Mouse (Mus musculus): Measurements from ENCODE around the gene Dntt. TPM values are rescaled to one million over a fixed set of nuclear protein-coding genes. Genes with fewer than 3 reads are reported as not detected.

Dntt gene
- total and polyA plus RNA-seq, 2 experiments from 2014 or later = 0.32 TPM; not detected in 1

DNA sequence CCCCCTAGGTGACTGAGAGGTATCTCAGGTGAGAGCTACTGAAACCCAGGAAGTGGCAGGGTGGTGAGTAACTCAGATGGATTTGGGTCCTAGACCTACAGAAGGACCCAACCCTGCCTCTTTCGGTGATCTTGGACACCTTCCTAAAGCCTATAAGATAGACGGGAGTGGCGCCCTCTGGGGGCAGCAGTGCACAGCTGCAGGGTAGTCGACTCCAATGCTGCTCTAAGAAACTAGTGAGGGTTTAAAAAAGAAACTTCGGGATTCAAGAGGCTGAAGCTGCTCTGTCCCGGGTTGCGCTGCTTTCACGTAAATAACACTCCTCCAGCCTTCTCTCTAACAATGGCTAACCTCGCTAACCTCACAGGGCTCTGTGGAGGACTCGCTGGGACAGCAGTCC, 24.5 kb downstream of the Dntt start:
- Histone ChIP-seq H3K4me3 (ENCODE audit: low read depth, low read length) (no peak overlapping the region), H3K4me1 (ENCODE audit: insufficient read depth, low read length) (no peaks in the 10 kb centered on the region), H3K4me2 (ENCODE audit: low read depth, low read length, poor library complexity, severe bottlenecking) (no peak overlapping the region), H3K9ac (replicated peaks; ENCODE audit: low read length, poor library complexity, severe bottlenecking) (no peak overlapping the region), H3K36me3 (ENCODE audit: insufficient read depth, low read length) (no peaks in the 10 kb centered on the region), H3K9me3 (ENCODE audit: low read length) (no peaks in the 10 kb centered on the region), H3K27ac (ENCODE audit: low read depth, low read length) (no peak overlapping the region), H3K27me3 (ENCODE audit: insufficient read depth, low read length) (no peaks in the 10 kb centered on the region)
- no peak for DNase-seq (ENCODE audit: low spot score)
- ATAC-seq (ENCODE audit: low FRiP score) = no peak
- TF ChIP-seq CTCF (IDR thresholded peaks at IDR 0.05) = peak; percentile 44
- WGBS = 38% methylated on average over 10 of the region's 10 CpGs

DNA sequence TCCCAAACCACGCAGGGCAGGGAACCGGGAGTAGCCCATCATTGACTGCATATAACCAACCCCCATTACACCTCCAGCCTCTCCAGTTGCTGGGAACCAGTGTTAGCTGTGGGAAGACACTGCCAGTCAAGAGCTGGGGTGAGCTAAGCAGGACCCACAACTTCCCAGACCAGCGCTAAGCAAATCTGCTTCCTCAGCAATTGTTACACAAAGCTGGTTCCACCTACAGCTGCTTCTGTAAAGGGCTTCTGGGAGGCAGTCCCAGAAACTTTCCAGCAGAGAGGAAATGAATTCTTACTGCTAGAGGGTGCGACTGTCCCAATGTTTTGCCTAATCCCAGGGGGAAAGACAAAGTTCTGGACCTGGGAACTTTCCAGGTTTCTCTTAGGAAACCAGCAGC, 25.6 kb downstream of the Dntt start:
- Histone ChIP-seq H3K9ac (replicated peaks; ENCODE audit: low read length, poor library complexity, severe bottlenecking) (no peak overlapping the region), H3K27ac (ENCODE audit: low read depth, low read length) (no peak overlapping the region), H3K36me3 (ENCODE audit: insufficient read depth, low read length) (no peaks in the 10 kb centered on the region), H3K4me1 (ENCODE audit: insufficient read depth, low read length) (no peaks in the 10 kb centered on the region), H3K27me3 (ENCODE audit: insufficient read depth, low read length) (no peaks in the 10 kb centered on the region), H3K4me3 (ENCODE audit: low read depth, low read length) (no peak overlapping the region), H3K4me2 (ENCODE audit: low read depth, low read length, poor library complexity, severe bottlenecking) (no peak overlapping the region), H3K9me3 (ENCODE audit: low read length) (no peaks in the 10 kb centered on the region)
- no peak for DNase-seq (ENCODE audit: low spot score)
- ATAC-seq (ENCODE audit: low FRiP score) = no peak
- TF ChIP-seq CTCF (IDR thresholded peaks at IDR 0.05) = no peak
- WGBS = 58% methylated on average over 4 of the region's 4 CpGs

DNA sequence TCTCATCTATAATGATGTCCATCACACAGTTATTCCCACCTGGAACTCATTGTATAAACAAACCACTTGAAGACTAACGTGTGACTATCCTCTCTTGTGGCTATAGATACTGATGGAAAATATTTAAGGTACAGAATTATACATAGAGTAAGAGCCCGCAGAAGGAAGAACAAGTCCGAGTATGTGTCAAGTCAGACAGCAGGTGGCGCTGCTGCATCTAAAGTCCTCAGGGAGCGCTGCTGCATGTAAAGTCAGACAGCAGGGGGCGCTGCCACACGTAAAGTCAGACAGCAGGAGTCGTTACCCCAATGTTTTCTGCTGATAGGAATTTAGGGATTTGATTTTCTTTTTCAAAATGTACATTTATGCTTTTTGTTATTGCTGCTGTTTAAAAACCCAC, 42.4 kb downstream of the Dntt start:
- DNase-seq (ENCODE audit: low spot score) = peak; percentile 94
- Histone ChIP-seq H3K27me3 (ENCODE audit: insufficient read depth, low read length) (no peaks in the 10 kb centered on the region), H3K4me3 (ENCODE audit: low read depth, low read length) (no peak overlapping the region), H3K9me3 (ENCODE audit: low read length) (no peaks in the 10 kb centered on the region), H3K36me3 (ENCODE audit: insufficient read depth, low read length) (no peaks in the 10 kb centered on the region), H3K4me2 (ENCODE audit: low read depth, low read length, poor library complexity, severe bottlenecking) (no peak overlapping the region), H3K9ac (replicated peaks; ENCODE audit: low read length, poor library complexity, severe bottlenecking) (no peak overlapping the region), H3K4me1 (ENCODE audit: insufficient read depth, low read length) (no peaks in the 10 kb centered on the region), H3K27ac (ENCODE audit: low read depth, low read length) (no peak overlapping the region)
- ATAC-seq (ENCODE audit: low FRiP score) = peak; percentile 49; the same call in 1 of the 2 replicates
- TF ChIP-seq CTCF (IDR thresholded peaks at IDR 0.05) = peak; percentile 100
- WGBS = 6% methylated on average over 8 of the region's 8 CpGs

DNA sequence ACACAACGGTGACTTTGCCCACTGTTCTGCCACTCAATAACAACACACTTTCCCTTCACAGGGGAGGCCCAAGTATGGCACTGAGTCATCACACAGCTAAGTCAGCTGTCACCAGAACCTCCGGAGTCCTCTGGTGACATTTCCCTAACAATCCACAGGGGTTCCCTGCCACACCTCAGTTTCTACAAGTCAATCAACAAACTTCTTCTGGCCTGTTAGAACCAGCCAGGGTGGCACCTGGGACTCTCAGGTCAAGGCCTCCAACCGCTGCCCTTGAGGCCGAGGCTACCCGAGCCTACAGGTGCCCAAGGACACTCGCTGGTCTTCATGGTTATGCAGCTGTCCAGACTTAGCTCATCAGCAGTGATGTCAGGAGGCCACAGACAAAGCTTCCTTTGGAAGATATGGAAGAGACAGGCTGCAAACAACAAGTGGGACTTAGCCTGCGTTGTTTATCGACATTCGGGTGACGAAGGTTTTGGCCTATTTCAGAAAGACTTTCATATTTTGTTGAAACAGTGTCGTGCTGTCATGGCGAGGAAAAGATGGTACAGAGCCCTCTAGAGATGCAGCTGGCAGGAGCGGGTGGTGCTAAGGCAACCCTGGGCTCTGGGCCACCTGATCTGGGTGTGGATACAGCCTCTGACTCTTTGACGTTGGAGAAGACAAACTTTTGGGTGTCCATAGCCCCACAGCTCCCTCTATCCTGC, 44.8 kb downstream of the Dntt start:
- H3K4me2 ChIP-seq (ENCODE audit: low read depth, low read length, poor library complexity, severe bottlenecking) = no peak overlapping the region
- ATAC-seq (ENCODE audit: low FRiP score) (no peak), DNase-seq (ENCODE audit: low spot score) (no peak)
- H3K27me3 ChIP-seq (ENCODE audit: insufficient read depth, low read length) = no peaks in the 10 kb centered on the region
- no peaks in the 10 kb centered on the region for H3K4me1 ChIP-seq (ENCODE audit: insufficient read depth, low read length)
- H3K27ac ChIP-seq (ENCODE audit: low read depth, low read length) = no peak overlapping the region
- H3K9me3 ChIP-seq (ENCODE audit: low read length) = no peaks in the 10 kb centered on the region
- WGBS = 88% methylated on average over 14 of the region's 14 CpGs
- no peaks in the 10 kb centered on the region for H3K36me3 ChIP-seq (ENCODE audit: insufficient read depth, low read length)
- no peak for TF ChIP-seq CTCF (IDR thresholded peaks at IDR 0.05)
- H3K4me3 ChIP-seq (ENCODE audit: low read depth, low read length) = no peak overlapping the region
- H3K9ac ChIP-seq (replicated peaks; ENCODE audit: low read length, poor library complexity, severe bottlenecking) = no peak overlapping the region

DNA sequence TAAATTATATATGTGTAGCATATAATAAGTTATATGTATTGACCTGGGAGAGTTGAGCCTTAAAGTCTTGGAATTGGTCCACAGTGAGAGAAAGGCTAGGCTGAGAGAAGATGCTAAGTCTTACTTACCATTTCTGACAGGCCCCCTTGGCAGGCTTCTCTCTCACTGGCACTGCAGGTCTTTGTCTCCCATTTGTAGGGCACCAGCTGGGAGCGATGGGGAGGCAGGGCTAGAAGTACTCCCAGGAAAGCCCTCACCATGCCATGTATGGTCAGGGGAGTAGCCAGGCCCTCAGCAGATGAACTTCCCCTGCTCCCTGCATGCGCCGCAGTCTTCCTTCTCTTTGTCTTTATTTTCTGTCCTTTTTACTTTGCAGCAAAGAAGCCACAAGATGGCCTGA, 47.8 kb downstream of the Dntt start, which contains the start of gene Opalin:
Opalin (minus strand) TSS at position 208 of the 400 bp plus-strand sequence.
- WGBS = 63% methylated on average over 3 of the region's 3 CpGs
- H3K4me3 ChIP-seq (ENCODE audit: low read depth, low read length) = no peak within 1 kb of the TSS
- H3K4me2 ChIP-seq (ENCODE audit: low read depth, low read length, poor library complexity, severe bottlenecking) = no peak within 1 kb of the TSS
- no peaks in the 10 kb centered on the region for H3K27me3 ChIP-seq (ENCODE audit: insufficient read depth, low read length)
- no peak within 1 kb of the TSS for H3K9ac ChIP-seq (replicated peaks; ENCODE audit: low read length, poor library complexity, severe bottlenecking)
- no peaks in the 10 kb centered on the region for H3K36me3 ChIP-seq (ENCODE audit: insufficient read depth, low read length)
- DNase-seq (ENCODE audit: low spot score) (no peak), ATAC-seq (ENCODE audit: low FRiP score) (no peak)
- H3K27ac ChIP-seq (ENCODE audit: low read depth, low read length) = no peak within 1 kb of the TSS
- H3K4me1 ChIP-seq (ENCODE audit: insufficient read depth, low read length) = no peaks in the 10 kb centered on the region
- H3K9me3 ChIP-seq (ENCODE audit: low read length) = no peaks in the 10 kb centered on the region
- no peak for TF ChIP-seq CTCF (IDR thresholded peaks at IDR 0.05)

DNA sequence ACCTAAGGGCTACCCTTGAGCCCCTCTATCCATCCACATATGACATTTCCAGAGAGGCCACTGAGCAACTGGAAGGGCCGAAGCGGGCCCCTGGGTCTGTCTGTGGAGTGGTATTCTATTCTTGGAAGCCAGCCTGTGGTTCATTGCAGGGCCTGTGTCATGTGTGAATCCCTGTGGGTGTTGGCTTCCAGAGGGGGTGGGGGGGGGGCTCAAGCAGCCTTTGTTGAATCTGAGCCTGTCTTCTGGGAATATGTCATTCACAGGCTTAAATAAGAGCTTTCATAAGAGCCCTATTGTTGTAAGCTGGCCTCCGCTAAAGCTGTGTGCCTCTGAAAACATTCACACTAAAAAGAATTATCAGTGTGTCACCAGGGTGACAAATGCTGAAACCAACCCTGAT, 52.5 kb downstream of the Dntt start:
- no peaks in the 10 kb centered on the region for H3K9me3 ChIP-seq (ENCODE audit: low read length)
- H3K27ac ChIP-seq (ENCODE audit: low read depth, low read length) = peak overlapping the region; percentile 47; the same call in 1 of the 2 replicates
- no peak for TF ChIP-seq CTCF (IDR thresholded peaks at IDR 0.05)
- peak; percentile 38 for DNase-seq (ENCODE audit: low spot score)
- WGBS = 16% methylated on average over 3 of the region's 3 CpGs
- no peak overlapping the region for H3K4me3 ChIP-seq (ENCODE audit: low read depth, low read length)
- ATAC-seq (ENCODE audit: low FRiP score) = peak; percentile 68
- H3K27me3 ChIP-seq (ENCODE audit: insufficient read depth, low read length) = no peaks in the 10 kb centered on the region
- H3K9ac ChIP-seq (replicated peaks; ENCODE audit: low read length, poor library complexity, severe bottlenecking) = no peak overlapping the region
- H3K4me2 ChIP-seq (ENCODE audit: low read depth, low read length, poor library complexity, severe bottlenecking) = no peak overlapping the region
- H3K36me3 ChIP-seq (ENCODE audit: insufficient read depth, low read length) = no peaks in the 10 kb centered on the region
- H3K4me1 ChIP-seq (ENCODE audit: insufficient read depth, low read length) = no peaks in the 10 kb centered on the region
